Mouse (Mus musculus): ENCODE data around the gene Gm49384. TPM values are rescaled to one million over a fixed set of nuclear protein-coding genes. Genes with fewer than 3 reads are reported as not detected.

The Gm49384 gene
- polyA plus RNA-seq, 1 experiment from 2014 or later, result 25.6 TPM

DNA sequence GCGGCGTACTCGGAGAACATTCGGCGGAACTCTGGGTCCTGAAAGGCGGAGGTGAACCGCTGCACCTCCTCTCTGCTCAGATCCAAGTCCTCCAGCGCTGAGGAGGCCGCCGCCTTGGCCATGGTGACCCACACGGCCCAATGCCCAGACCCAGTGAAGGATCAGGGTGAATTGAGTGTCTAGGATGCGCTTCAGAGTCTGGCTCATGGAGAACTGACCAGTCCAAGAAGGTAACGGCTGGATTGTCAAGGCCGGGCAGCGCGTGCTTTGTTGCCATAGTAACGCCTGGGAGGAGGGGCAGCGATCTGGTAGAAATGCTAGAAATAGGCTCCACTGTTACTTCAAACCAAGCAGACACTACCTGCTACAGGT, 5.9 kb downstream of the Gm49384 start, which contains the start of gene Dnaaf2:
Gene Dnaaf2, minus strand, starts transcription at position 266 of the 372 bp plus-strand sequence.
- under 1% methylated on average over 18 of the region's 18 CpGs for WGBS
- ATAC-seq (ENCODE audit: low FRiP score, low read depth), result peak; percentile 38

GRCm38 (mm10) chr12:69197378-69198163, 6.5 kb downstream of the Gm49384 start:
- Histone ChIP-seq H3K4me3 (peak overlapping the region; percentile 95), H3K9ac (replicated peaks) (peak overlapping the region; percentile 84), H3K9me3 (no peaks in the 10 kb centered on the region), H3K4me2 (replicated peaks) (peak overlapping the region; percentile 97), H3K4me1 (peaks cover 26% of the 10 kb centered on the region), H3K27me3 (no peaks in the 10 kb centered on the region), H3K36me3 (peaks cover 14% of the 10 kb centered on the region), H3K27ac (replicated peaks) (peak overlapping the region; percentile 93)
- ATAC-seq (ENCODE audit: low FRiP score, low read depth), result peak; percentile 79
- under 1% methylated on average over 81 of the region's 94 CpGs for WGBS

More for the DNA sequence above, 5.9 kb downstream of the Gm49384 start, which contains the start of gene Dnaaf2:
- H3K36me3 ChIP-seq, result peaks cover 18% of the 10 kb centered on the region
- peak within 1 kb of the TSS; percentile 97 for H3K4me2 ChIP-seq (replicated peaks)
- H3K27me3 ChIP-seq, result no peaks in the 10 kb centered on the region
- peaks cover 26% of the 10 kb centered on the region for H3K4me1 ChIP-seq
- H3K27ac ChIP-seq (replicated peaks), result peak within 1 kb of the TSS; percentile 93
- peak within 1 kb of the TSS; percentile 95 for H3K4me3 ChIP-seq
- peak within 1 kb of the TSS; percentile 84 for H3K9ac ChIP-seq (replicated peaks)
- H3K9me3 ChIP-seq, result no peaks in the 10 kb centered on the region

GRCm38 (mm10) chr12:69196444-69197377, 7.4 kb downstream of the Gm49384 start, which contains the start of gene Gm49383:
TSS of gene Gm49383 (minus strand) at chr12:69197104.
- Histone ChIP-seq H3K4me2 (replicated peaks) (peak within 1 kb of the TSS; percentile 97), H3K4me1 (peaks cover 26% of the 10 kb centered on the region), H3K4me3 (peak within 1 kb of the TSS; percentile 95), H3K9ac (replicated peaks) (peak within 1 kb of the TSS; percentile 84), H3K27ac (replicated peaks) (peak within 1 kb of the TSS; percentile 93), H3K27me3 (no peaks in the 10 kb centered on the region), H3K36me3 (peaks cover 19% of the 10 kb centered on the region), H3K9me3 (no peaks in the 10 kb centered on the region)
- WGBS, result under 1% methylated on average over 72 of the region's 75 CpGs
- ATAC-seq (ENCODE audit: low FRiP score, low read depth), result peak; percentile 86

DNA sequence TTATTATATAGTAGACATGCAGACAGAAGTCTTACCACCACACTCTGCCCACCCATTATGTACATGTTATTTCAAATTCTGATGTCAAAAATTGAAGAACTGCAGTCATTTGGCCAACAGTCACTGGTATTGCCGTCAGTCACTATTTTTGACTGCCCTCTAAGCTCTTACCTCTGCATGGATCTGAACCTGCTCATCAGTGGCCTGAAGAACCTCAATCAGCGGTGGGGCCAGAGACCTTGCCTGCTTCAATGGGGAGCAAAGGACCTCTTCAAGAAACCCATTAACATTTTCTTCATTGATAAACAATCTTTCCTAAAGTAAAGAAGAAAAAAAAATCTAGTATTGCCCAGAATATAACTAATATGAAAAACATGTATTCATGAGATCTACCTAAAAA, 11.4 kb downstream of the Gm49384 start:
- no peak for ATAC-seq (ENCODE audit: low FRiP score, low read depth)
- H3K4me1 ChIP-seq, result peaks cover 12% of the 10 kb centered on the region
- 95% methylated on average over 2 of the region's 2 CpGs for WGBS

GRCm38 (mm10) chr12:69191396-69191795, 12.7 kb downstream of the Gm49384 start:
- H3K9ac ChIP-seq (replicated peaks), result no peak overlapping the region
- no peak overlapping the region for H3K27ac ChIP-seq (replicated peaks)
- no peaks in the 10 kb centered on the region for H3K9me3 ChIP-seq
- H3K36me3 ChIP-seq, result peaks cover 35% of the 10 kb centered on the region
- no peak overlapping the region for H3K4me2 ChIP-seq (replicated peaks)
- ATAC-seq (ENCODE audit: low FRiP score, low read depth), result no peak
- 95% methylated on average over 5 of the region's 5 CpGs for WGBS
- peaks cover 20% of the 10 kb centered on the region for H3K4me1 ChIP-seq
- H3K27me3 ChIP-seq, result no peaks in the 10 kb centered on the region
- H3K4me3 ChIP-seq, result no peak overlapping the region

More for the DNA sequence above, 11.4 kb downstream of the Gm49384 start:
- no peak overlapping the region for H3K4me3 ChIP-seq
- no peaks in the 10 kb centered on the region for H3K9me3 ChIP-seq
- H3K9ac ChIP-seq (replicated peaks), result no peak overlapping the region
- H3K27me3 ChIP-seq, result no peaks in the 10 kb centered on the region
- no peak overlapping the region for H3K27ac ChIP-seq (replicated peaks)
- H3K36me3 ChIP-seq, result peaks cover 35% of the 10 kb centered on the region
- H3K4me2 ChIP-seq (replicated peaks), result no peak overlapping the region

- Histone ChIP-seq H3K9me3 (no peaks in the 10 kb centered on the region), H3K36me3 (peaks cover 35% of the 10 kb centered on the region), H3K9ac (replicated peaks) (no peak overlapping the region), H3K27me3 (no peaks in the 10 kb centered on the region), H3K4me1 (peaks cover 14% of the 10 kb centered on the region), H3K4me2 (replicated peaks) (no peak overlapping the region), H3K27ac (replicated peaks) (no peak overlapping the region), H3K4me3 (no peak overlapping the region)
- no peak for ATAC-seq (ENCODE audit: low FRiP score, low read depth)
- 91% methylated on average over 1 of the region's 1 CpGs for WGBS
Measured at GRCm38 (mm10) chr12:69190522-69190921, 13.5 kb downstream of the Gm49384 start.

- 83% methylated on average over 9 of the region's 9 CpGs for WGBS
- no peak for ATAC-seq (ENCODE audit: low FRiP score, low read depth)
Measured at GRCm38 (mm10) chr12:69190074-69190473, 14.0 kb downstream of the Gm49384 start.

GRCm38 (mm10) chr12:69186811-69187471, 17.1 kb downstream of the Gm49384 start:
- H3K4me2 ChIP-seq (replicated peaks), result no peak overlapping the region
- H3K27me3 ChIP-seq, result no peaks in the 10 kb centered on the region
- WGBS, result 66% methylated on average over 5 of the region's 5 CpGs
- ATAC-seq (ENCODE audit: low FRiP score, low read depth), result no peak
- no peaks in the 10 kb centered on the region for H3K9me3 ChIP-seq
- H3K9ac ChIP-seq (replicated peaks), result no peak overlapping the region
- H3K27ac ChIP-seq (replicated peaks), result no peak overlapping the region
- no peak overlapping the region for H3K4me3 ChIP-seq
- H3K4me1 ChIP-seq, result peaks cover 24% of the 10 kb centered on the region
- H3K36me3 ChIP-seq, result peaks cover 36% of the 10 kb centered on the region

More at GRCm38 (mm10) chr12:69190074-69190473, 14.0 kb downstream of the Gm49384 start:
- H3K4me3 ChIP-seq, result no peak overlapping the region
- no peak overlapping the region for H3K4me2 ChIP-seq (replicated peaks)
- H3K9ac ChIP-seq (replicated peaks), result no peak overlapping the region
- H3K27ac ChIP-seq (replicated peaks), result no peak overlapping the region
- peaks cover 35% of the 10 kb centered on the region for H3K36me3 ChIP-seq
- peaks cover 16% of the 10 kb centered on the region for H3K4me1 ChIP-seq
- no peaks in the 10 kb centered on the region for H3K27me3 ChIP-seq
- H3K9me3 ChIP-seq, result no peaks in the 10 kb centered on the region

DNA sequence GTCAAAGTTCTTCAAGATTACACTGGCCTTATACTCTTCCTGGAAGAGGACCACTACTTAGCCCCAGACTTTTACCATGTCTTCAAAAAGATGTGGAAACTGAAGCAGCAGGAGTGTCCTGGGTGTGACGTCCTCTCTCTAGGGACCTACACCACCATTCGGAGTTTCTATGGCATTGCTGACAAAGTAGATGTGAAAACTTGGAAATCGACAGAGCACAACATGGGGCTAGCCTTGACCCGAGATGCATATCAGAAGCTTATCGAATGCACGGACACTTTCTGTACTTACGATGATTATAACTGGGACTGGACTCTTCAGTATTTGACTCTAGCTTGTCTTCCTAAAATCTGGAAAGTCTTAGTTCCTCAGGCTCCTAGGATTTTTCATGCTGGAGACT, 18.7 kb downstream of the Gm49384 start:
- Histone ChIP-seq H3K9ac (replicated peaks) (peak overlapping the region; percentile 88), H3K27me3 (no peaks in the 10 kb centered on the region), H3K4me1 (peaks cover 24% of the 10 kb centered on the region), H3K4me2 (replicated peaks) (peak overlapping the region; percentile 95), H3K4me3 (peak overlapping the region; percentile 86), H3K27ac (replicated peaks) (no peak overlapping the region), H3K9me3 (no peaks in the 10 kb centered on the region), H3K36me3 (peaks cover 30% of the 10 kb centered on the region)
- 78% methylated on average over 7 of the region's 7 CpGs for WGBS
- ATAC-seq (ENCODE audit: low FRiP score, low read depth), result no peak

DNA sequence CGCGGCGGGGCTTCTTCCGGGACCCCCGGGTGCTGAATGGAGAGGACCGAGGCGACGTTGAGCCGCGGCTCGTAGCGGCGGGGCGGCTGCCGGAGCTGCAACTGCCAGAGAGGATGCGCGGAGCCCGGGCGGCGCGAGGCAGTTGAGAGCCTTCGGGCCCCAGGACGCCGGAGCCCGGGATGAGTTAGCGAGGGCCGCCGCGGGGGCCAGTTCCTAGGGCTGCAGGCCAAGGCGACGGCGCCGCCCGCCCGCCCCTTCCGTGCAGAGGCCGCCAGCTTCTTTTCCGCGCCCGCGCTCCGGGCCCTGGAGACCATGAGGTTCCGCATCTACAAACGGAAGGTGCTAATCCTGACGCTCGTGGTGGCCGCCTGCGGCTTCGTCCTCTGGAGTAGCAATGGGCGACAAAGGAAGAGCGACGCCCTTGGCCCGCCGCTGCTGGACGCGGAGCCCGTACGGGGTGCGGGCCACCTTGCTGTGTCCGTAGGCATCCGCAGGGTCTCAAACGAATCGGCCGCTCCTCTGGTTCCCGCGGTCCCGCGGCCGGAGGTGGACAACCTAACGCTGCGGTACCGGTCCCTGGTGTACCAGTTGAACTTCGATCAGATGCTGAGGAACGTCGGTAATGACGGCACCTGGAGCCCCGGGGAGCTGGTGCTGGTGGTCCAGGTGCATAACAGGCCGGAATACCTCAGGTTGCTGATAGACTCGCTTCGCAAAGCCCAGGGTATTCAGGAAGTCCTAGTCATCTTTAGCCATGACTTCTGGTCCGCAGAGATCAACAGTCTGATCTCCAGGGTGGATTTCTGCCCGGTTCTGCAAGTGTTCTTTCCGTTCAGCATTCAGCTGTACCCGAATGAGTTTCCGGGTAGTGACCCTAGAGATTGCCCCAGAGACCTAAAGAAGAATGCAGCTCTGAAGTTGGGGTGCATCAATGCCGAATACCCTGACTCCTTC, 19.4 kb downstream of the Gm49384 start:
- WGBS, result 3% methylated on average over 80 of the region's 86 CpGs
- peak overlapping the region; percentile 92 for H3K27ac ChIP-seq (replicated peaks)
- no peaks in the 10 kb centered on the region for H3K27me3 ChIP-seq
- H3K9me3 ChIP-seq, result no peaks in the 10 kb centered on the region
- H3K4me3 ChIP-seq, result peak overlapping the region; percentile 86
- H3K36me3 ChIP-seq, result peaks cover 22% of the 10 kb centered on the region
- H3K4me2 ChIP-seq (replicated peaks), result peak overlapping the region; percentile 95
- ATAC-seq (ENCODE audit: low FRiP score, low read depth), result peak; percentile 69
- H3K4me1 ChIP-seq, result peaks cover 24% of the 10 kb centered on the region
- peak overlapping the region; percentile 88 for H3K9ac ChIP-seq (replicated peaks)

Data from midbrain, embryonic 12.5 days (tissue).